Mouse (Mus musculus) neural tube, embryonic 14.5 days (tissue): ENCODE results near the gene Ap1m1. TPM values are rescaled to one million over a fixed set of nuclear protein-coding genes. Genes with fewer than 3 reads are reported as not detected.

ENCODE experiments used
- ATAC-seq: fragments of 200-750 bp; cut with Nextera tagmentation; 2 replicates; pipeline ENCODE4 v1.8.0; 2017; ENCODE audit warnings: low read depth, mild to moderate bottlenecking, moderate TSS enrichment, moderate library complexity
- H3K27ac ChIP-seq: fragments of 300-500 bp; sonication (generic); 2 replicates; pipeline ENCODE4 v1.5.1; 2014; ENCODE audit warnings: low read depth, mild to moderate bottlenecking, control low read depth, low read length, moderate library complexity, mixed read lengths
- H3K27me3 ChIP-seq: fragments of 300-500 bp; sonication (generic); 2 replicates; pipeline ENCODE4 v1.6.1; 2014; ENCODE audit warnings: low read length; ENCODE audit not compliant: control insufficient read depth, insufficient read depth
- H3K36me3 ChIP-seq: fragments of 300-500 bp; sonication (generic); 2 replicates; pipeline ENCODE4 v1.6.1; 2014; ENCODE audit warnings: low read length, mixed read lengths; ENCODE audit not compliant: control insufficient read depth, insufficient read depth
- H3K4me1 ChIP-seq: fragments of 300-500 bp; sonication (generic); 2 replicates; pipeline ENCODE4 v1.6.1; 2014; ENCODE audit warnings: low read length; ENCODE audit not compliant: control insufficient read depth, insufficient read depth
- H3K4me2 ChIP-seq: fragments of 300-500 bp; sonication (generic); 2 replicates; pipeline ENCODE4 v1.6.1; 2014; ENCODE audit warnings: mild to moderate bottlenecking, low read depth, low read length, control low read depth
- H3K4me3 ChIP-seq: fragments of 300-500 bp; sonication (generic); 2 replicates; pipeline ENCODE4 v1.5.1; 2014; ENCODE audit warnings: low read depth, low read length, control low read depth, mixed read lengths
- H3K9ac ChIP-seq: fragments of 300-500 bp; sonication (generic); replicated peaks from 2 replicates; pipeline ENCODE4 v1.6.1; 2014; ENCODE audit warnings: low read depth, mild to moderate bottlenecking, control low read depth, low read length, mixed read lengths
- H3K9me3 ChIP-seq: fragments of 300-500 bp; sonication (generic); 2 replicates; pipeline ENCODE4 v1.6.1; 2016; ENCODE audit warnings: low read length; ENCODE audit not compliant: control insufficient read depth
- WGBS: fragments of 180-500 bp; shearing (Covaris S2); extraction: QIAGEN DNeasy Blood & Tissue Kit; methylation state at CpG from one replicate; pipeline ENCODE4 v1.1.7; 2014; 5-methylcytosine and 5-hydroxymethylcytosine counted together
- polyA plus RNA-seq: library from polyadenylated mRNA; unstranded; fragments of >200 nt; fragmentation: Nextera tagmentation; extraction: Ambion mirVana; gene quantifications from 2 replicates; pipeline ENCODE4 v1.2.1, GENCODE M21; 2014

Gene Ap1m1
- polyA plus RNA-seq, 1 experiment from 2014 or later, result 235 TPM

DNA sequence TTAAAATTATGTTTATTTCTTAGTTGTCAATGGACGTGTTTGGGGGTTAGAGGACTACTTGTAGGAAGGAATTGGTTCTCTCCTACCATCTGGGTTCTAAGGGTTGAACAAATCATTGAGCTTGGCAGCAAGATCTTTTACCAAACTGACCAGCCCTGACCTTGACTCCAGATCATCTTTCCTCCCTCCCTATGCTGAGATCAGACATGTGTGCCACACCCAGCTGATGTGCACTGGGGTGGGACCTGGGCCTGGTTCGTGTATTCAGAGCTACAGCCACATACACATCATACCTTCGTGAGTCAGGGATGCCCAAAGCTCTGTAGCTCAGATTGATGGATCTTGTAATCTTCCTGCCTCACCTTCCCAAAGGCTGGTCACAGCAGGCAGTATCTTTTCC is 31.9 kb downstream of the Ap1m1 start:
- Histone ChIP-seq H3K4me2 (no peak overlapping the region), H3K27ac (no peak overlapping the region), H3K9ac (no peak overlapping the region), H3K9me3 (no peaks in the 10 kb centered on the region), H3K4me1 (no peaks in the 10 kb centered on the region), H3K4me3 (no peak overlapping the region), H3K27me3 (no peaks in the 10 kb centered on the region), H3K36me3 (no peaks in the 10 kb centered on the region)
- no peak for ATAC-seq
- 73% methylated on average over 3 of the region's 3 CpGs for WGBS

DNA sequence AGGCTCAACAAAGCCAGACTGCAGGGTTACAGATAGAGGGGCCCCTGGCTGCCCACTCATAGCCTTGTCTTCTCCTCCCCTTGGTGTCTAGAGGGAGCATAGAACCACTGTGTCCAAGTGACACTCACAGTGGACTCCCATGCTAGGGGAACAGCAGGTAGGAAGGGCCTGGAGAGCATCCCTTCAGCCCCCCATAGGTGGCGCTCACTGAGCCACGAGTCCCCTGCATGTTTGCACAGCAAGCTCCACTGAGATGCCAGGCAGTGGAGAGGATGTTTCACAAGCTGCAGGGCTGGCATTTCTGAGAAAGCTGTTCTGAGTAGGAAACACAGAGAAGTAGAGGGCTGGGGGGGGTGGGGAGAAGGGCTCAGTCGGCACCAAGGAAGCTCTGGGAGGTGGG is 32.5 kb downstream of the Ap1m1 start:
- Histone ChIP-seq H3K4me3 (no peak overlapping the region), H3K27ac (no peak overlapping the region), H3K9ac (no peak overlapping the region), H3K9me3 (no peaks in the 10 kb centered on the region), H3K4me2 (no peak overlapping the region), H3K4me1 (no peaks in the 10 kb centered on the region), H3K36me3 (no peaks in the 10 kb centered on the region), H3K27me3 (no peaks in the 10 kb centered on the region)
- no peak for ATAC-seq
- WGBS, result 20% methylated on average over 3 of the region's 3 CpGs

DNA sequence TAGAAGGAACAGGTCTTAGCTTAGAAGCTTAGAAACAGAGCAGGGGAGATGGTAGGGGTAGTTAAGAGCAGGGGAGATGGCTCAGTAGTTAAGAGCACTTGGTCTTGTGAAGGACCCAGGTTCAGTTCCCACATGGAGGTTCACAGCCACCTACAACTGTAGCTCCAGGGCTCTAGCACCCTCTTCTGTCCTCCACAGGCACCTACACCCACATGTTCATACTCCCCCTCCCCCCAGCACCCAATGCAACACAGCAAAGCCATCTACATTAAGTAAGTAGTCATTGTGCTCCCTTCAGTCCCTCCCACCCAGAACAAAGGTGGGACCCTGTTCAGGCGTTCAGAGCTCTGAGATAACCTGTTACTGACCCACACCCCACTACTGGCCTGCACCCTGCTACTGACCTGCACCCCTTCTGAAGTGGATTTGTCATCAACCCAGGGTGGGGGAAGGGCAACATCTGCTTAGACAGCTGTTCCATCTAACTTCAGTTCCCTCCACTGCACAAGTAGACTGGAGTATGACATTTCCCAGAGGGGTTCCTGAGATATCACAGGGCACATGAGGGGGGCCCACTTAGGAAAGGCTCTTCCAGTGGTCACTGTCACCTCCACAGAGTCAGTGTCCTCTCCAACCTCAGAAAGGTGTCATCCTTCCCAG is 33.4 kb downstream of the Ap1m1 start:
- H3K27me3 ChIP-seq, result no peaks in the 10 kb centered on the region
- H3K4me2 ChIP-seq, result no peak overlapping the region
- 78% methylated on average over 1 of the region's 1 CpGs for whole genome bisulfite sequencing
- H3K9me3 ChIP-seq, result no peaks in the 10 kb centered on the region
- H3K9ac ChIP-seq, result no peak overlapping the region
- no peaks in the 10 kb centered on the region for H3K4me1 ChIP-seq
- no peak for ATAC-seq
- H3K4me3 ChIP-seq, result no peak overlapping the region
- no peaks in the 10 kb centered on the region for H3K36me3 ChIP-seq
- H3K27ac ChIP-seq, result no peak overlapping the region

DNA sequence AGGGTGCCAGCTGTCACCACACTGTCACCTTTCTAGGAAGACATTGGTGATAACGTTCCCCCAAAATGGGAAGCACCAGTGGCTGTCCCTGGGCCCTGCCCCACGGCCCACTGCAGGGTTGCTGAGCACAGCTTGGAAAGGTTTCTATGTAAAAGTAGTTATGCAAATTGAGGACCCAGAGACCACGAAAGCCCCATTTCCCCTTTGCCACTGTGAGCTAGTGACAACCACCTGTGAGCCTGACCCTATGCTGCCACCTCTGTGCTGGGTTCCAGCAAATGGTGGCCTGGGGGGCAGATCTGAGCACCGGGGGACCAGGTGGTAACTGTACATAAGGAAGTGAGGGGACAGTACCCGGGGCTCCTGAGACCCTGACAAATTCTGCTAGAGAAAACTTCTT is 34.0 kb downstream of the Ap1m1 start:
- no peaks in the 10 kb centered on the region for H3K4me1 ChIP-seq
- H3K9ac ChIP-seq, result no peak overlapping the region
- H3K27me3 ChIP-seq, result no peaks in the 10 kb centered on the region
- H3K27ac ChIP-seq, result no peak overlapping the region
- no peak overlapping the region for H3K4me3 ChIP-seq
- no peaks in the 10 kb centered on the region for H3K36me3 ChIP-seq
- no peaks in the 10 kb centered on the region for H3K9me3 ChIP-seq
- ATAC-seq, result no peak
- no peak overlapping the region for H3K4me2 ChIP-seq
- 80% methylated on average over 5 of the region's 5 CpGs for WGBS

DNA sequence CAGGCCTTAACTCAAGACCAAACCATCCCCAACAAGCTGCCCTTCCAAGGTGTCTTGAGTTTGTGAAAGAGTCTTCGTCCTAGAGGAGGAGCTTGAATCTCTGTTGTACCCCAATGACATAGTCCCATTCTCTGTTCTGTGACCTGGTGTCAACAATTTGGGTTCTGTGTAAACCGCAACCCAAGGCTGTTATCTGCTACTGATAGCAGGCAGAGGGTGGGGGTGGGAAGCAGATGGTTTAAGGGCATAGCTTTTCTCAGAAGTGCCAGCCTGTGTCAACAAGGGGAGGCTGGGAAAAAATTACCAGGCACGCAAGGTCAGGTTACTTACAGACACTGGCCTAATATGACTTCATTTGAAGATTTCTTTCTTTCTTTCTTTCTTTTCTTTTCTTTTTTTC is 37.4 kb downstream of the Ap1m1 start:
- Histone ChIP-seq H3K27me3 (no peaks in the 10 kb centered on the region), H3K27ac (no peak overlapping the region), H3K4me2 (no peak overlapping the region), H3K4me3 (no peak overlapping the region), H3K9me3 (no peaks in the 10 kb centered on the region), H3K36me3 (no peaks in the 10 kb centered on the region), H3K4me1 (no peaks in the 10 kb centered on the region), H3K9ac (no peak overlapping the region)
- no peak for ATAC-seq
- WGBS, result 84% methylated on average over 3 of the region's 3 CpGs

DNA sequence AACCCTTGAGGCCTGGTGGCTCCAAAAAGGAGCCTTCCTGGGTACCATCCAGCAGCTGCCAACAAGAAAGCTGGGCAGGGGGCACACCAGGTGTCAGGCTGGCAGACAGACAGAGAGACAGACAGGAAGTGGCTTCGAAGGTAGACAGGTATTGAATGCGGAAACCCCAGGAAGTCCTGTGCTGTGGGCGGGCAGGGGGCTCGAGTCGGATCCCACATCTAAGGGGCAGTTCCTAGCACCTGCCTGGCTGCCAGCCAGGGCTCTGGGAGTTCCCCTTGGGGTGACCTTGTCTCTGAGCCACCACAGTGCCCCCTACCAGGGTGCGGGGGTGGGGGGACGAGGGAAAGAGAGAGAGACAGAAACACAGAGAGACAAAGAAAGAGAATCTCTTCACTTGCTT is 39.3 kb downstream of the Ap1m1 start:
- Histone ChIP-seq H3K4me1 (no peaks in the 10 kb centered on the region), H3K27ac (no peak overlapping the region), H3K4me3 (no peak overlapping the region), H3K4me2 (no peak overlapping the region), H3K27me3 (no peaks in the 10 kb centered on the region), H3K36me3 (no peaks in the 10 kb centered on the region), H3K9me3 (no peaks in the 10 kb centered on the region), H3K9ac (no peak overlapping the region)
- ATAC-seq, result no peak
- WGBS, result 79% methylated on average over 7 of the region's 7 CpGs

DNA sequence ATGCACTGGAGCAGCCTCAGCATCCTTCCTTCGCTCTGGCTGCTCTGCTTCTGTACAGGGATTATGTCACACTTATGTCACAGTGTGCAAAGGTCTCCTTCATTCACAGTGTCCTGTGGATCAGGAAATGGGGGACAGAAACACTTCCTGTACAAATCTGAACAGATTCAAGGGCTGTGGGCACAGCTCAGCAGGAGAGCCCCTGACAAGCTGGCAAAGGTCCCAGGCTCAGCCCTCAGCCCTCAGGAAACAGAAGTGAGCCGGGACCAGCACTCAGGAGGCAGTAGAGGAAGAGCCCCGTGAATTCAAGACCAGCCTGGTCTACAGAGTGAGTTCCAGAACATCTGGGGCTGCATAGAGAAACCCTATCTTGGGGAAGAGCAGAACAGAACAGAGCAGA is 41.8 kb downstream of the Ap1m1 start:
- Histone ChIP-seq H3K4me3 (no peak overlapping the region), H3K9me3 (no peaks in the 10 kb centered on the region), H3K36me3 (no peaks in the 10 kb centered on the region), H3K4me2 (no peak overlapping the region), H3K4me1 (no peaks in the 10 kb centered on the region), H3K9ac (no peak overlapping the region), H3K27ac (no peak overlapping the region), H3K27me3 (no peaks in the 10 kb centered on the region)
- no peak for ATAC-seq
- WGBS, result 41% methylated on average over 3 of the region's 3 CpGs

DNA sequence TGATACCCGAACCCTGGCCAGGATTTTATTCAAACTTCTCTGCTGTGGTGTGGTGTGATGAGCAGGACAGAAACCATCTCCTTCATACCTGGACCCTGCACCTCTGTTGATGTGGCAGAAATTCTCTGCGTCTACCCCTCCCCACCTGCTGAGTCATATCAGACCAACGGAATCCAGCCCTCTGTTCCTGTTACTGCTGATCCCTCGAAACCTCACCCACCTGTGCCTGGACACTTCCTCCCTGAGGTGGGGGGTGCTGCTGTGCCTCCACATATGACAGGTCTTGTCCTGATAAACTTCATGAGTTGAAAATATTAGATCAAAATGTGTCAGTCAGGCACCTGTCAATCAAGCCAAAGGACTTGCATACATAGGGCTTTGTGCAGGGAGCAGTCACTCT is 45.5 kb downstream of the Ap1m1 start:
- 79% methylated on average over 4 of the region's 4 CpGs for WGBS
- no peaks in the 10 kb centered on the region for H3K36me3 ChIP-seq
- H3K9me3 ChIP-seq, result no peaks in the 10 kb centered on the region
- no peak for ATAC-seq
- no peak overlapping the region for H3K27ac ChIP-seq
- no peaks in the 10 kb centered on the region for H3K4me1 ChIP-seq
- no peak overlapping the region for H3K4me3 ChIP-seq
- H3K4me2 ChIP-seq, result no peak overlapping the region
- no peaks in the 10 kb centered on the region for H3K27me3 ChIP-seq
- no peak overlapping the region for H3K9ac ChIP-seq

DNA sequence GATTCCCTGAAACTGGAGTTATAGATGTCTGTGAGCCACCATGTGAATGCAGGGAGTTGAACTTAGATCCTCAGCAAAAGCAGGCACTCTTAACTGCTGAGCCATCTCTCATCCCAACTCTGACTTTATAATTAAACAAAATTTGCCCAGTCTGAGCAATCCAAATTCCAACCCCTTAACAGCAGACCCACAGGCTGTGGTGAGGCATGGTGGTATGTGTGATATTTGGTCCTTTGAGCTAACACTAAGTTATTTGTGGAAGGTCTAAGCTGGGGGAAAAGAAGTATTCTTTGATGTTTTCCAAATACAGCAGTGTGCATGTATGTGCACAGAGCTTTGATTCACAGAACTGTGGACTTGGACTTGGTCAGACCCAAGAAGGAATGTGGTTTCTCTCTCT is 49.2 kb downstream of the Ap1m1 start:
- no peak for ATAC-seq
- Histone ChIP-seq H3K36me3 (no peaks in the 10 kb centered on the region), H3K27ac (no peak overlapping the region), H3K4me2 (no peak overlapping the region), H3K4me3 (no peak overlapping the region), H3K9ac (no peak overlapping the region), H3K27me3 (no peaks in the 10 kb centered on the region), H3K4me1 (no peaks in the 10 kb centered on the region), H3K9me3 (no peaks in the 10 kb centered on the region)
